Mouse (Mus musculus) CH12.LX (cell line): Measurements from ENCODE around the gene Mmp24. TPM values are rescaled to one million over a fixed set of nuclear protein-coding genes. Genes with fewer than 3 reads are reported as not detected.

Experiments used
- DNase-seq: peaks from one replicate; pipeline ENCODE4 v3.0.0-alpha.2; 2013; ENCODE audit errors: extremely low read depth
- H3K27ac ChIP-seq: 2 replicates; pipeline ENCODE4 v1.5.1; 2012; ENCODE audit warnings: low read depth, mild to moderate bottlenecking, control low read depth, moderate library complexity; ENCODE audit not compliant: insufficient read depth
- H3K27me3 ChIP-seq: replicated peaks from 2 replicates; pipeline ENCODE3; 2012; ENCODE audit warnings: inconsistent platforms
- H3K36me3 ChIP-seq, 2 experiments: replicated peaks in 1 of 2; 2 replicates each; pipeline versions ENCODE3 to v1.6.1; 2012; ENCODE audit warnings: inconsistent platforms in 1 of 2, low read length in 1 of 2, mild to moderate bottlenecking in 1 of 2, mixed read lengths in 1 of 2, moderate library complexity in 1 of 2; ENCODE audit not compliant: control insufficient read depth in 1 of 2, insufficient read depth in 1 of 2
- H3K4me1 ChIP-seq, 2 experiments: 2 replicates each; pipeline ENCODE4 v1.6.1; 2012; ENCODE audit warnings: inconsistent platforms in 1 of 2, moderate library complexity in 1 of 2; ENCODE audit not compliant: insufficient read depth in 2 of 2, control insufficient read depth in 1 of 2
- H3K4me2 ChIP-seq: 2 replicates; pipeline ENCODE4 v1.6.1; 2012; ENCODE audit warnings: low read depth, mild to moderate bottlenecking, control low read depth; ENCODE audit not compliant: poor library complexity, insufficient read depth, severe bottlenecking
- H3K4me3 ChIP-seq, 3 experiments: fragments of 150-350 bp in 1 of 3; sonication (generic) in 1 of 3; replicated peaks in 1 of 3; 2 replicates each; pipeline versions ENCODE3 to v1.5.1; 2011 to 2012; ENCODE audit warnings: low read depth in 2 of 3, low read length in 2 of 3, mild to moderate bottlenecking in 2 of 3, moderate library complexity in 2 of 3, control low read depth in 1 of 3, improper control_type of control experiment in 1 of 3, inconsistent platforms in 1 of 3, mixed read lengths in 1 of 3; ENCODE audit not compliant: poor library complexity in 1 of 3
- H3K79me2 ChIP-seq: replicated peaks from 2 replicates; pipeline ENCODE4 v1.6.1; 2012; ENCODE audit warnings: mild to moderate bottlenecking, moderate library complexity; ENCODE audit not compliant: control insufficient read depth, poor library complexity, insufficient read depth, severe bottlenecking; ENCODE audit errors: extremely low read depth
- H3K9ac ChIP-seq: 2 replicates; pipeline ENCODE4 v1.6.1; 2012; ENCODE audit warnings: low read depth, mild to moderate bottlenecking, control low read depth, moderate library complexity; ENCODE audit not compliant: insufficient read depth
- H3K9me3 ChIP-seq: replicated peaks from 2 replicates; pipeline ENCODE3; 2012; ENCODE audit warnings: low read length, inconsistent platforms, mixed read lengths
- CHD1 ChIP-seq: IDR thresholded peaks from 2 replicates; pipeline ENCODE4 v1.6.1; 2012; ENCODE audit warnings: low read depth, low read length, improper control_type of control experiment, inconsistent platforms
- CHD2 ChIP-seq: IDR thresholded peaks from 2 replicates; pipeline ENCODE4 v1.6.1; 2011; ENCODE audit warnings: low read length, improper control_type of control experiment
- CTCF ChIP-seq, 2 experiments: IDR thresholded peaks in 1 of 2; conservative IDR thresholded peaks in 1 of 2; 2 replicates each; pipeline ENCODE4 v1.5.1; 2011 to 2012; ENCODE audit warnings: low read depth in 2 of 2, low read length in 2 of 2, improper control_type of control experiment in 1 of 2, inconsistent platforms in 1 of 2, mild to moderate bottlenecking in 1 of 2, moderate library complexity in 1 of 2
- ELF1 ChIP-seq: IDR thresholded peaks from 2 replicates; pipeline ENCODE4 v1.6.1; 2014; ENCODE audit warnings: low read depth, mild to moderate bottlenecking, inconsistent platforms, low read length, improper control_type of control experiment
- EP300 ChIP-seq: IDR thresholded peaks from 2 replicates; pipeline ENCODE4 v1.6.1; 2011; ENCODE audit warnings: low read length, improper control_type of control experiment
- ETS1 ChIP-seq: conservative IDR thresholded peaks from 2 replicates; pipeline ENCODE4 v1.6.1; 2012; ENCODE audit warnings: low read depth, mild to moderate bottlenecking, inconsistent platforms, low read length, improper control_type of control experiment, moderate library complexity
- GABPA ChIP-seq: IDR thresholded peaks from 2 replicates; pipeline ENCODE4 v1.6.1; 2012; ENCODE audit warnings: low read depth, low read length, improper control_type of control experiment, inconsistent platforms; ENCODE audit not compliant: insufficient replicate concordance
- IRF4 ChIP-seq: IDR thresholded peaks from 2 replicates; pipeline ENCODE4 v1.6.1; 2014; ENCODE audit warnings: low read depth, mild to moderate bottlenecking, inconsistent platforms, low read length, improper control_type of control experiment
- JUN ChIP-seq: IDR thresholded peaks from 2 replicates; pipeline ENCODE4 v1.6.1; 2011; ENCODE audit warnings: low read depth, mild to moderate bottlenecking, low read length, improper control_type of control experiment, moderate library complexity; ENCODE audit not compliant: insufficient read depth
- KAT2A ChIP-seq: IDR thresholded peaks from 2 replicates; pipeline ENCODE4 v1.6.1; 2012; ENCODE audit warnings: low read length, improper control_type of control experiment, inconsistent platforms; ENCODE audit not compliant: insufficient replicate concordance
- MAFK ChIP-seq: IDR thresholded peaks from 2 replicates; pipeline ENCODE4 v1.6.1; 2011; ENCODE audit warnings: low read length, improper control_type of control experiment; ENCODE audit not compliant: insufficient replicate concordance
- MEF2A ChIP-seq: IDR thresholded peaks from 2 replicates; pipeline ENCODE4 v1.6.1; 2014; ENCODE audit warnings: low read depth, mild to moderate bottlenecking, inconsistent platforms, low read length, improper control_type of control experiment, borderline replicate concordance
- MXI1 ChIP-seq: IDR thresholded peaks from 2 replicates; pipeline ENCODE4 v1.6.1; 2011; ENCODE audit warnings: mild to moderate bottlenecking, low read depth, low read length, improper control_type of control experiment
- NRF1 ChIP-seq: IDR thresholded peaks from 2 replicates; pipeline ENCODE4 v1.6.1; 2014; ENCODE audit warnings: low read depth, mild to moderate bottlenecking, inconsistent platforms, low read length, improper control_type of control experiment, moderate library complexity
- PAX5 ChIP-seq: IDR thresholded peaks from 2 replicates; pipeline ENCODE4 v1.6.1; 2012; ENCODE audit warnings: low read length, inconsistent platforms, mixed read lengths
- RAD21 ChIP-seq: IDR thresholded peaks from 2 replicates; pipeline ENCODE4 v1.6.1; 2011; ENCODE audit warnings: low read depth, mild to moderate bottlenecking, low read length, improper control_type of control experiment, moderate library complexity
- RCOR1 ChIP-seq: conservative IDR thresholded peaks from 2 replicates; pipeline ENCODE4 v1.6.1; 2012; ENCODE audit warnings: low read depth, mild to moderate bottlenecking, inconsistent platforms, low read length, improper control_type of control experiment
- SIN3A ChIP-seq: IDR thresholded peaks from 2 replicates; pipeline ENCODE4 v1.6.1; 2012; ENCODE audit warnings: low read length, improper control_type of control experiment, inconsistent platforms
- SMC3 ChIP-seq: IDR thresholded peaks from 2 replicates; pipeline ENCODE4 v1.6.1; 2011; ENCODE audit warnings: low read depth, low read length, improper control_type of control experiment
- TBP ChIP-seq: conservative IDR thresholded peaks from 2 replicates; pipeline ENCODE4 v1.6.1; 2011; ENCODE audit warnings: low read depth, low read length, improper control_type of control experiment
- TCF12 ChIP-seq: IDR thresholded peaks from 2 replicates; pipeline ENCODE4 v1.6.1; 2014; ENCODE audit warnings: low read depth, mild to moderate bottlenecking, inconsistent platforms, low read length, improper control_type of control experiment
- USF1 ChIP-seq: IDR thresholded peaks from 2 replicates; pipeline ENCODE4 v1.6.1; 2014; ENCODE audit warnings: low read depth, mild to moderate bottlenecking, inconsistent platforms, low read length, improper control_type of control experiment
- USF2 ChIP-seq: conservative IDR thresholded peaks from 2 replicates; pipeline ENCODE4 v1.6.1; 2011; ENCODE audit warnings: low read depth, low read length, improper control_type of control experiment
- ZC3H11A ChIP-seq: IDR thresholded peaks from 2 replicates; pipeline ENCODE4 v1.6.1; 2012; ENCODE audit warnings: low read depth, mild to moderate bottlenecking, inconsistent platforms, low read length, improper control_type of control experiment
- ZKSCAN1 ChIP-seq: IDR thresholded peaks from 2 replicates; pipeline ENCODE4 v1.6.1; 2012; ENCODE audit warnings: low read depth, inconsistent platforms, low read length, improper control_type of control experiment, borderline replicate concordance
- ZMIZ1 ChIP-seq: IDR thresholded peaks from 2 replicates; pipeline ENCODE4 v1.6.1; 2012; ENCODE audit warnings: low read depth, mild to moderate bottlenecking, inconsistent platforms, low read length, improper control_type of control experiment
- dilution Hi-C: fragments of 300-500 bp; cut with MboI; formaldehyde crosslinking; loops from 2 replicates; pipeline ENCODE4 v1.14.3; 2020; ENCODE audit warnings: low sequenced_read_pairs; ENCODE audit not compliant: extremely low pct_unique_long_range_greater_than_20kb, extremely low pct_ligation_motif_present
- in situ Hi-C: fragments of 300-500 bp; cut with MboI; formaldehyde crosslinking; loops from 3 replicates; pipeline ENCODE4 v1.14.3; 2019; ENCODE audit warnings: low sequenced_read_pairs, low pct_ligation_motif_present, low pct_unique_long_range_greater_than_20kb, mixed read lengths
- polyA plus RNA-seq: library from polyadenylated mRNA; unstranded; fragments of >175 nt; gene quantifications from 2 replicates; pipeline ENCODE4 v1.2.1, GENCODE M21; 2012; ENCODE audit warnings: low read depth; ENCODE audit not compliant: insufficient read length
- total RNA-seq, 2 experiments: library from RNA; depleted of rRNA; stranded (reverse); fragments of 300-350 nt in 1 of 2; fragments of >200 nt in 1 of 2; gene quantifications; 2 replicates each; pipeline ENCODE4 v1.2.3; 2012 to 2014

The Mmp24 gene
- total and polyA plus RNA-seq, 3 experiments = 0.42 TPM; not detected in 2

DNA sequence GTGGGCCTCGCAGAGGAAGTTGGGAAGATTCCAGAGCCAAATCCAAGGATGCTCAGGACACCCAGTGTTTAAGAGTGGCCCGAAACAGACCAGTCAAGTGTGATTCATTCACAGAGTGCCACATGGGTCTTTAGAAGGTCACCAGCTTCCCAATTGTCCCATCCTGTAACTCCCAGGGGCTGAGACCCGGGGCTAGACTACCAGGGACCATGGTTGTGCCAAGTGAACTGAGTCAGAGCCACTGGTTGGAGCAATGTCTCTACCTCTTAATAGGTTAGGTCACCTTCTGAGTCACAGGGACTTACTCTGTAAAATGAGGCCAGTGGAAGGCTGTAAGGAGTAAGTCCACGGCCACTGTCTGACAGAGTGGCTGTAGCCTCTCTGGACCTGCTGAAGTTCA is 63.8 kb downstream of the Mmp24 start:
- Histone ChIP-seq H3K27me3 (peaks cover 40% of the 10 kb centered on the region), H3K79me2 (no peaks in the 10 kb centered on the region), H3K4me2 (no peak overlapping the region), H3K4me3 (no peak overlapping the region), H3K9ac (no peak overlapping the region), H3K4me1 (no peaks in the 10 kb centered on the region), H3K36me3 (no peaks in the 10 kb centered on the region), H3K27ac (no peak overlapping the region), H3K9me3 (no peaks in the 10 kb centered on the region)
- DNase-seq = no peak
- TF ChIP-seq RCOR1 (no peak), RAD21 (no peak), CHD2 (no peak), NRF1 (no peak), SIN3A (no peak), EP300 (no peak), USF1 (no peak), ZKSCAN1 (no peak), CTCF (conservative IDR thresholded peaks at IDR 0.05 in 1 of 2, IDR thresholded peaks at IDR 0.05 in 1 of 2; ENCODE audit: low read depth in 2 of 2, low read length in 2 of 2) (no peak), KAT2A (no peak), GABPA (no peak), TBP (no peak), IRF4 (no peak), MXI1 (no peak), ZC3H11A (no peak), USF2 (no peak), TCF12 (no peak), MAFK (no peak), JUN (no peak), ZMIZ1 (no peak)
- dilution Hi-C loops (no loop called here), in situ Hi-C loops (loop anchor here (25.0 kb wide), 1 partner anchor 298 kb away; the partner anchor contains the start of genes Gm28036, Nfs1 and Romo1)

DNA sequence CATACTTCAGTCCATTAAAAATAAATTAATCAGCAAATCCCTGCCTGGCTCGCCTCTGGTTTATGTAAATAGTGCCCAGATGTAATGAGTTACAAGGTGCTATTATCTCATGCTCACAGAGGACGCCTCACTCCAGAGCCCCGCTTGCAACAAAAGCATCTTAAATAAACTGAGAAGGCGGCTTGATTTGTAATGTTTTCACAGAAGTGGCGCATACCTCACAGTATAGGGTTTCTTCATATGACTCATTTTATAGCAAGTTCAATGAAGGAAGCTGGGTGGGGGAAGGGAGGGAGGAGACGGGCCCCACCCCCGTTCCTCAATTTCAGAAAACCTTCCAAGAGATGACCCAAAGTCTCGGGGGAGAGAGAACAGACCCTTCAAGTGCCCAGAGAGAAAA is 71.8 kb downstream of the Mmp24 start:
- Histone ChIP-seq H3K4me3 (no peak overlapping the region), H3K9me3 (no peaks in the 10 kb centered on the region), H3K36me3 (peaks cover 47 to 72% of the 10 kb centered on the region in 2 experiments), H3K4me2 (no peak overlapping the region), H3K27me3 (no peaks in the 10 kb centered on the region), H3K9ac (no peak overlapping the region), H3K4me1 (no peaks in the 10 kb centered on the region), H3K79me2 (no peaks in the 10 kb centered on the region), H3K27ac (no peak overlapping the region)
- TF ChIP-seq USF2 (no peak), IRF4 (no peak), MAFK (no peak), SIN3A (no peak), CHD1 (no peak), ELF1 (no peak), RAD21 (no peak), MEF2A (no peak), ETS1 (no peak), SMC3 (no peak), ZMIZ1 (no peak), CTCF (conservative IDR thresholded peaks at IDR 0.05 in 1 of 2, IDR thresholded peaks at IDR 0.05 in 1 of 2; ENCODE audit: low read depth in 2 of 2, low read length in 2 of 2) (no peak), GABPA (no peak), PAX5 (no peak), RCOR1 (no peak)
- DNase-seq = no peak
- dilution Hi-C loops (no loop called here), in situ Hi-C loops (loop anchor here (25.0 kb wide), 1 partner anchor 290 kb away; the partner anchor contains the start of genes Gm28036, Nfs1 and Romo1)
